Mouse (Mus musculus) stomach, embryonic 15.5 days (tissue): ENCODE results near the gene Sccpdh. TPM values are rescaled to one million over a fixed set of nuclear protein-coding genes. Genes with fewer than 3 reads are reported as not detected.
"Not testable (repeated sequence)": the region's sequence is repeated elsewhere in the genome, so short reads cannot be mapped to it uniquely, and the experiment has no call there.

Experiments
- ATAC-seq: fragments of 200-750 bp; cut with Nextera tagmentation; 2 replicates; pipeline ENCODE4 v1.8.0; 2017; ENCODE audit warnings: low read depth, moderate number of reproducible peaks, moderate TSS enrichment; ENCODE audit not compliant: insufficient read depth, low FRiP score
- H3K27ac ChIP-seq: fragments of 300-500 bp; sonication (generic); 2 replicates; pipeline ENCODE4 v1.5.1; 2015; ENCODE audit warnings: mild to moderate bottlenecking, inconsistent platforms
- H3K27me3 ChIP-seq: fragments of 300-500 bp; sonication (generic); replicated peaks from 2 replicates; pipeline ENCODE4 v1.6.1; 2015; ENCODE audit warnings: inconsistent platforms
- H3K36me3 ChIP-seq: fragments of 300-500 bp; sonication (generic); 2 replicates; pipeline ENCODE4 v1.6.1; 2015; ENCODE audit warnings: inconsistent platforms
- H3K4me1 ChIP-seq: fragments of 300-500 bp; sonication (generic); 2 replicates; pipeline ENCODE4 v1.6.1; 2015; ENCODE audit warnings: inconsistent platforms
- H3K4me2 ChIP-seq: fragments of 300-500 bp; sonication (generic); 2 replicates; pipeline ENCODE4 v1.6.1; 2015; ENCODE audit warnings: mild to moderate bottlenecking, inconsistent platforms
- H3K4me3 ChIP-seq: fragments of 300-500 bp; sonication (generic); replicated peaks from 2 replicates; pipeline ENCODE4 v1.5.1; 2015; ENCODE audit warnings: inconsistent platforms
- H3K9ac ChIP-seq: fragments of 300-500 bp; sonication (generic); 2 replicates; pipeline ENCODE4 v1.6.1; 2015; ENCODE audit warnings: inconsistent platforms
- H3K9me3 ChIP-seq: fragments of 300-500 bp; sonication (generic); 2 replicates; pipeline ENCODE4 v1.6.1; 2016; ENCODE audit warnings: inconsistent platforms
- WGBS: fragments of 180-500 bp; shearing (Covaris S2); methylation state at CpG from one replicate; pipeline ENCODE4 v1.1.7; 2015; 5-methylcytosine and 5-hydroxymethylcytosine counted together
- polyA plus RNA-seq: library from polyadenylated mRNA; unstranded; fragments of >200 nt; fragmentation: Nextera tagmentation; extraction: Ambion mirVana; gene quantifications from 2 replicates; pipeline ENCODE4 v1.2.1, GENCODE M21; 2015

The Sccpdh gene
- polyA plus RNA-seq, 1 experiment from 2014 or later, result 51.5 TPM

DNA sequence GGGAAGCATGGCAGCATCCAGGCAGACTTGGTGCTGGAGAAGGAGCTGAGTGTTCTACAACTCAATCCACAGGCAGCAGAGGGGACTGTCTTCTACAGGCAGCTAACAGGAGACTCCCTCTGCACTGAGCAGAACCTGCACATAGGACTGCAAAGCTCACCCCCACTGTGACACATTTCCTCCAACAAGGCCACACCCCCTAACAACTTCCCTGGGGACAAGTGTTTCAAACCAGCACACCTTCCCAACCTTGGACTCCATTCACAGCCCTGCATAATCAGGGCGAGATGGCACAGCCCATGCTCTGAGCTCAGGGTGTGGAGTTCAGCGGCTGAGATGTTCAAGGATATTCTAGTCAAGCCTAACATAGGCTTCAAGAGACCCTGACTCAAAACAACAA, 9.0 kb downstream of the Sccpdh start:
- 94% methylated on average over 2 of the region's 2 CpGs for WGBS
- H3K27me3 ChIP-seq, result no peaks in the 10 kb centered on the region
- H3K9ac ChIP-seq, result no peak overlapping the region
- H3K9me3 ChIP-seq, result no peaks in the 10 kb centered on the region
- no peak for ATAC-seq
- no peaks in the 10 kb centered on the region for H3K4me1 ChIP-seq
- peaks cover 17% of the 10 kb centered on the region for H3K36me3 ChIP-seq
- no peak overlapping the region for H3K4me2 ChIP-seq
- H3K27ac ChIP-seq, result no peak overlapping the region
- no peak overlapping the region for H3K4me3 ChIP-seq

- no peak for ATAC-seq
- 89% methylated on average over 4 of the region's 4 CpGs for WGBS
- H3K9ac ChIP-seq, result no peak overlapping the region
These were observed 11.3 kb downstream of the Sccpdh start for GRCm38 (mm10) chr1:179679326-179679725.

DNA sequence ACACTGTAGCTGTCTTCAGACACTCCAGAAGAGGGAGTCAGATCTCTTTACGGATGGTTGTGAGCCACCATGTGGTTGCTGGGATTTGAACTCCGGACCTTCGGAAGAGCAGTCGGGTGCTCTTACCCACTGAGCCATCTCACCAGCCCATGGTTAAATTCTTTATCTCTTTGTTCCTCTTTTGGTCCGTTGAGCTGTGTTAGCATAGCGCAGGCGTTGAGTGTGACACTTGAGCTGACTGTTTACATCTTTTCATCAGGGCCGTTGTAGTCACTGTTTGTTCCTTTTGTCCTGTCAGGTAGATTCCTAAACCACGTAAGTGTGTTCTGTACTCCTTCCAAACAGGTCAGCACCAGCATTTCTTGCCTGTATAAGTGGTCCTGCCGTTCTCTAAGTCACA, 14.7 kb downstream of the Sccpdh start:
- H3K9me3 ChIP-seq, H3K27ac ChIP-seq, H3K4me1 ChIP-seq, H3K9ac ChIP-seq, ATAC-seq, H3K27me3 ChIP-seq, H3K4me2 ChIP-seq, H3K4me3 ChIP-seq: not testable (repeated sequence)
- peaks cover 25% of the 10 kb centered on the region; the same call in 1 of the 2 replicates for H3K36me3 ChIP-seq
- 77% methylated on average over 10 of the region's 10 CpGs for WGBS

More at GRCm38 (mm10) chr1:179679326-179679725, 11.3 kb downstream of the Sccpdh start:
- peaks cover 17% of the 10 kb centered on the region for H3K36me3 ChIP-seq
- no peak overlapping the region for H3K4me3 ChIP-seq
- no peak overlapping the region for H3K4me2 ChIP-seq
- no peak overlapping the region for H3K27ac ChIP-seq
- H3K9me3 ChIP-seq, result no peaks in the 10 kb centered on the region
- no peaks in the 10 kb centered on the region for H3K27me3 ChIP-seq
- no peaks in the 10 kb centered on the region for H3K4me1 ChIP-seq

GRCm38 (mm10) chr1:179686348-179686747, 18.3 kb downstream of the Sccpdh start:
- 77% methylated on average over 6 of the region's 6 CpGs for WGBS

DNA sequence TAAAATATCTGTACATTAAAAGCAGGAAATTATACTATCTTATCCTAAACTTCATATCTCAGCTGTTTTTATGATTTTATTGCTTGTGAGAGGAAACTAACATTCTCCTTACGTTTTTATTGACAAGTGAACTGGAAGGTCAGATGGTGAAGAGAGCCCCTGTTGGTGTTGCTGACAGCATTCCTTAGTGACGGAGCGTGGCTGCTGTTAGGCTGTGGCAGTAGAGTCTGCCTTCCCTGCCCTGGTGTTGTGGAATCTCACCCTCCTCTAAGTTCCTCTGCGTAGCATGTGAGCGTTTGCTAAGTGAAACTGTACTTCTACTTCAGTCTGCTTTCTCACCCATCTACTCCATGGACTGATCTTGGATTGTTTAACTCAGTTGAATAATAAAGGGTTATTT, 18.8 kb downstream of the Sccpdh start:
- H3K27me3 ChIP-seq, result no peaks in the 10 kb centered on the region
- H3K9ac ChIP-seq, result no peak overlapping the region
- 75% methylated on average over 5 of the region's 5 CpGs for WGBS
- ATAC-seq, result no peak
- H3K4me3 ChIP-seq, result no peak overlapping the region
- H3K36me3 ChIP-seq, result peaks cover 21% of the 10 kb centered on the region; the same call in 1 of the 2 replicates
- no peaks in the 10 kb centered on the region for H3K9me3 ChIP-seq
- no peak overlapping the region for H3K27ac ChIP-seq
- H3K4me1 ChIP-seq, result no peaks in the 10 kb centered on the region
- H3K4me2 ChIP-seq, result no peak overlapping the region

More at GRCm38 (mm10) chr1:179686348-179686747, 18.3 kb downstream of the Sccpdh start:
- ATAC-seq, result no peak
- Histone ChIP-seq H3K9ac (no peak overlapping the region), H3K27me3 (no peaks in the 10 kb centered on the region), H3K27ac (no peak overlapping the region), H3K4me1 (no peaks in the 10 kb centered on the region), H3K4me3 (no peak overlapping the region), H3K9me3 (no peaks in the 10 kb centered on the region), H3K36me3 (peaks cover 23% of the 10 kb centered on the region; the same call in 1 of the 2 replicates), H3K4me2 (no peak overlapping the region)

GRCm38 (mm10) chr1:179687305-179687704, 19.3 kb downstream of the Sccpdh start:
- no peak overlapping the region for H3K9ac ChIP-seq
- no peaks in the 10 kb centered on the region for H3K4me1 ChIP-seq
- peaks cover 19% of the 10 kb centered on the region; the same call in 1 of the 2 replicates for H3K36me3 ChIP-seq
- H3K9me3 ChIP-seq, result no peaks in the 10 kb centered on the region
- WGBS, result 94% methylated on average over 1 of the region's 1 CpGs
- no peaks in the 10 kb centered on the region for H3K27me3 ChIP-seq
- ATAC-seq, result no peak
- H3K27ac ChIP-seq, result no peak overlapping the region
- no peak overlapping the region for H3K4me3 ChIP-seq
- H3K4me2 ChIP-seq, result no peak overlapping the region

GRCm38 (mm10) chr1:179687966-179688365, 20.0 kb downstream of the Sccpdh start:
- no peak overlapping the region for H3K4me2 ChIP-seq
- H3K9ac ChIP-seq, result no peak overlapping the region
- no peak overlapping the region for H3K27ac ChIP-seq
- H3K9me3 ChIP-seq, result no peaks in the 10 kb centered on the region
- H3K36me3 ChIP-seq, result peaks cover 17% of the 10 kb centered on the region; the same call in 1 of the 2 replicates
- no peak overlapping the region for H3K4me3 ChIP-seq
- no peaks in the 10 kb centered on the region for H3K27me3 ChIP-seq
- WGBS, result 92% methylated on average over 3 of the region's 3 CpGs
- ATAC-seq, result no peak
- H3K4me1 ChIP-seq, result no peaks in the 10 kb centered on the region

DNA sequence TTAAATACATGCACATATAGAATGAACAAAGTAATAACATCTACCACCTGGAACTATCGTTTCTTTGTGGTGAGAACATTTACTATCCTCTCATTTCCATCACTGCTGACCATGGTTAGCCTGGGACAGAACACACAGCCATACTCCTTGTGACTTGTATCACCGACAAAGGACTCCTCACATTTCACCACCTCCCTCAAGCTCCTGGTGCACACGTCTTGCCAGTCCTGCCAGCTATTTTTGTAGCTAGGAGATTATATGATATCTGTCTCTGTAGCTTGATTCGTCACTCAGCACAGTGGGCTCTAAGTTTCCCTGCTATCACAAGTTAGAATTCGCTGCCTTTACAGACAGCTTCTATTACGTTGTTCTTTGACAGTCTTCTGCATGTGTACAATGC, 20.4 kb downstream of the Sccpdh start:
- Histone ChIP-seq H3K4me1 (no peaks in the 10 kb centered on the region), H3K9ac (no peak overlapping the region), H3K4me3 (no peak overlapping the region), H3K4me2 (no peak overlapping the region), H3K27me3 (no peaks in the 10 kb centered on the region), H3K9me3 (no peaks in the 10 kb centered on the region), H3K27ac (no peak overlapping the region), H3K36me3 (peaks cover 16% of the 10 kb centered on the region; the same call in 1 of the 2 replicates)
- ATAC-seq, result no peak
- 85% methylated on average over 6 of the region's 6 CpGs for WGBS

GRCm38 (mm10) chr1:179688914-179689313, 20.9 kb downstream of the Sccpdh start:
- no peaks in the 10 kb centered on the region for H3K4me1 ChIP-seq
- no peaks in the 10 kb centered on the region for H3K27me3 ChIP-seq
- no peak for ATAC-seq
- no peak overlapping the region for H3K4me3 ChIP-seq
- no peaks in the 10 kb centered on the region for H3K9me3 ChIP-seq
- H3K27ac ChIP-seq, result no peak overlapping the region
- no peak overlapping the region for H3K9ac ChIP-seq
- peaks cover 16% of the 10 kb centered on the region; the same call in 1 of the 2 replicates for H3K36me3 ChIP-seq
- 73% methylated on average over 5 of the region's 5 CpGs for WGBS
- H3K4me2 ChIP-seq, result no peak overlapping the region

DNA sequence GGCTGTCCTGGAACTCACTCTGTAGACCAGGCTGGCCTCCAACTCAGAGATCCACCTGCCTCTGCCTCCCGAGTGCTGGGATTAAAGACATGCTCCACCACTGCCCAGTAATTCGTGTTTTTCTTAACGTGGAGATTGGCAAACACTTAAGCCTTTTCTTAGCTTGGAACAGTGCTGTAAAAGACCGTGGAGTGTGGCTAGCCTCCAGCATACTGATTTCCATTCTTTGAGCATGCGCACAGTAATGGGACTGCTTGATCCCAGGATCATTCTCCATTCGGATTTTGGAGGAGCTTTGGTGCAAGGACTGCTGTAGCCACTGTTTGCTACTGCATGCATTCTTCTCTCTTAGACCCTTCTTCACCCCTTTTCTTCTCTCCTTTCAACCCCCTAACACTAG, 21.5 kb downstream of the Sccpdh start:
- Histone ChIP-seq H3K27me3 (no peaks in the 10 kb centered on the region), H3K4me3 (no peak overlapping the region), H3K4me2 (no peak overlapping the region), H3K9ac (no peak overlapping the region), H3K27ac (no peak overlapping the region), H3K4me1 (no peaks in the 10 kb centered on the region), H3K9me3 (no peaks in the 10 kb centered on the region), H3K36me3 (peaks cover 16% of the 10 kb centered on the region; the same call in 1 of the 2 replicates)
- no peak for ATAC-seq
- WGBS, result 75% methylated on average over 6 of the region's 6 CpGs

GRCm38 (mm10) chr1:179704150-179704549, 36.1 kb downstream of the Sccpdh start:
- Histone ChIP-seq H3K9ac (no peak overlapping the region), H3K27me3 (no peaks in the 10 kb centered on the region), H3K4me2 (no peak overlapping the region), H3K4me1 (no peaks in the 10 kb centered on the region), H3K4me3 (no peak overlapping the region), H3K27ac (no peak overlapping the region), H3K9me3 (no peaks in the 10 kb centered on the region), H3K36me3 (no peaks in the 10 kb centered on the region)
- no peak for ATAC-seq
- WGBS, result 55% methylated on average over 3 of the region's 3 CpGs

DNA sequence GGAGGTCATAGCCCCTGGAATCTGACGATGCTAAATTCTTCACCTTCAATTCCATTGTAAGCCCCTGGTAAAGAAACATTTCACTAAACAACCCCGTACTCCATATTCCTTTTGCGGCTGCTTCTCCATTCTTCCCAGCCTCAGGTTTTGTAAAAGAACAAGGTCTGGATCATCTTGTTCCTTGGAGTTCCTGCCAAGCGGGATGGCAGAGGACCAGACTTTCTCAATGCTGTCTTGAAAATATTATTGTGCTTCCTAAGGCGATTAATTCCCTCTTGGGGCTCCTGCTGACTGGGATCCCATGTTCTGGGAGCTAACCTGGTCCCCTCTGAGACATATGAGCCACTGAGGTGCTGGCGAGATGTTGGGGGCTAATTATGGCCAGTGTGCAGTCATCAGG, 37.1 kb downstream of the Sccpdh start:
- no peaks in the 10 kb centered on the region for H3K36me3 ChIP-seq
- no peaks in the 10 kb centered on the region for H3K9me3 ChIP-seq
- H3K4me3 ChIP-seq, result no peak overlapping the region
- no peaks in the 10 kb centered on the region for H3K27me3 ChIP-seq
- ATAC-seq, result no peak
- WGBS, result 84% methylated on average over 6 of the region's 6 CpGs
- H3K27ac ChIP-seq, result no peak overlapping the region
- H3K4me1 ChIP-seq, result no peaks in the 10 kb centered on the region
- H3K4me2 ChIP-seq, result no peak overlapping the region
- no peak overlapping the region for H3K9ac ChIP-seq

- no peaks in the 10 kb centered on the region for H3K36me3 ChIP-seq
- 53% methylated on average over 6 of the region's 6 CpGs for WGBS
- peak; percentile 43; the same call in 1 of the 2 replicates for ATAC-seq
- H3K9me3 ChIP-seq, result no peaks in the 10 kb centered on the region
- H3K9ac ChIP-seq, result no peak overlapping the region
- no peak overlapping the region for H3K4me3 ChIP-seq
- no peaks in the 10 kb centered on the region for H3K4me1 ChIP-seq
- no peaks in the 10 kb centered on the region for H3K27me3 ChIP-seq
- H3K4me2 ChIP-seq, result no peak overlapping the region
- no peak overlapping the region for H3K27ac ChIP-seq
These were observed 41.4 kb downstream of the Sccpdh start for GRCm38 (mm10) chr1:179709390-179709789.
